Mouse (Mus musculus) kidney, embryonic 15.5 days (tissue): Measurements from ENCODE around the gene Arhgef17. TPM values are rescaled to one million over a fixed set of nuclear protein-coding genes. Genes with fewer than 3 reads are reported as not detected.

Experiments
- ATAC-seq: fragments of 200-750 bp; cut with Nextera tagmentation; replicated peaks from 2 replicates; pipeline ENCODE4 v1.8.0; 2017; ENCODE audit warnings: moderate TSS enrichment; ENCODE audit not compliant: low FRiP score
- H3K27ac ChIP-seq: fragments of 300-500 bp; sonication (generic); 2 replicates; pipeline ENCODE4 v1.5.1; 2015; ENCODE audit warnings: mild to moderate bottlenecking, inconsistent platforms
- H3K27me3 ChIP-seq: fragments of 300-500 bp; sonication (generic); 2 replicates; pipeline ENCODE4 v1.6.1; 2015; ENCODE audit warnings: inconsistent platforms
- H3K36me3 ChIP-seq: fragments of 300-500 bp; sonication (generic); 2 replicates; pipeline ENCODE4 v1.6.1; 2015; ENCODE audit warnings: inconsistent platforms
- H3K4me1 ChIP-seq: fragments of 300-500 bp; sonication (generic); 2 replicates; pipeline ENCODE4 v1.6.1; 2015; ENCODE audit warnings: inconsistent platforms
- H3K4me2 ChIP-seq: fragments of 300-500 bp; sonication (generic); 2 replicates; pipeline ENCODE4 v1.6.1; 2015; ENCODE audit warnings: moderate library complexity, mild to moderate bottlenecking, inconsistent platforms
- H3K4me3 ChIP-seq: fragments of 300-500 bp; sonication (generic); replicated peaks from 2 replicates; pipeline ENCODE4 v1.5.1; 2015; ENCODE audit warnings: mild to moderate bottlenecking, inconsistent platforms
- H3K9ac ChIP-seq: fragments of 300-500 bp; sonication (generic); 2 replicates; pipeline ENCODE4 v1.6.1; 2015; ENCODE audit warnings: mild to moderate bottlenecking, inconsistent platforms
- H3K9me3 ChIP-seq: fragments of 300-500 bp; sonication (generic); replicated peaks from 2 replicates; pipeline ENCODE4 v1.6.1; 2016; ENCODE audit warnings: inconsistent platforms
- WGBS: fragments of 180-500 bp; shearing (Covaris S2); methylation state at CpG from one replicate; pipeline ENCODE4 v1.1.7; 2015; ENCODE audit warnings: mixed read lengths; 5-methylcytosine and 5-hydroxymethylcytosine counted together
- polyA plus RNA-seq: library from polyadenylated mRNA; unstranded; fragments of >200 nt; fragmentation: Nextera tagmentation; extraction: Ambion mirVana; gene quantifications from 2 replicates; pipeline ENCODE4 v1.2.1, GENCODE M21; 2015

Arhgef17 gene
- polyA plus RNA-seq, 1 experiment from 2014 or later, result 12.2 TPM

- 70% methylated on average over 5 of the region's 5 CpGs for WGBS
- H3K27ac ChIP-seq, result peak overlapping the region; percentile 1; the same call in 1 of the 2 replicates
- peak overlapping the region; percentile 83 for H3K4me3 ChIP-seq
- H3K27me3 ChIP-seq, result no peaks in the 10 kb centered on the region
- peaks cover 100% of the 10 kb centered on the region for H3K4me1 ChIP-seq
- H3K36me3 ChIP-seq, result peaks cover 53% of the 10 kb centered on the region
- H3K9ac ChIP-seq, result 0 out of 2 replicates have a peak overlapping the region, but pooled peaks have one; percentile 8
- no peak for ATAC-seq
- peak overlapping the region; percentile 87 for H3K4me2 ChIP-seq
- no peaks in the 10 kb centered on the region for H3K9me3 ChIP-seq
Measured at GRCm38 (mm10) chr7:100924200-100924599, 7.7 kb downstream of the Arhgef17 start.

- Histone ChIP-seq H3K9ac (no peak overlapping the region), H3K9me3 (no peaks in the 10 kb centered on the region), H3K27me3 (no peaks in the 10 kb centered on the region), H3K4me3 (no peak overlapping the region), H3K36me3 (peaks cover 41% of the 10 kb centered on the region), H3K27ac (no peak overlapping the region), H3K4me2 (no peak overlapping the region), H3K4me1 (peaks cover 100% of the 10 kb centered on the region)
- WGBS, result 88% methylated on average over 4 of the region's 4 CpGs
- ATAC-seq, result no peak
Measured at GRCm38 (mm10) chr7:100922907-100923306, 9.0 kb downstream of the Arhgef17 start.

- WGBS, result 88% methylated on average over 5 of the region's 5 CpGs
- Histone ChIP-seq H3K9me3 (no peaks in the 10 kb centered on the region), H3K27ac (peak overlapping the region; percentile 93), H3K36me3 (peaks cover 50% of the 10 kb centered on the region), H3K27me3 (no peaks in the 10 kb centered on the region), H3K9ac (no peak overlapping the region), H3K4me1 (peaks cover 100% of the 10 kb centered on the region), H3K4me2 (no peak overlapping the region), H3K4me3 (no peak overlapping the region)
- no peak for ATAC-seq
Measured at GRCm38 (mm10) chr7:100921289-100921688, 10.6 kb downstream of the Arhgef17 start.

GRCm38 (mm10) chr7:100919809-100920107, 12.1 kb downstream of the Arhgef17 start:
- Histone ChIP-seq H3K36me3 (peaks cover 57% of the 10 kb centered on the region), H3K27ac (peak overlapping the region; percentile 93), H3K4me1 (peaks cover 97% of the 10 kb centered on the region), H3K9me3 (no peaks in the 10 kb centered on the region), H3K4me3 (0 out of 2 replicates have a peak overlapping the region, but pooled peaks have one; percentile 2), H3K27me3 (no peaks in the 10 kb centered on the region), H3K4me2 (peak overlapping the region; percentile 42), H3K9ac (no peak overlapping the region)
- peak; percentile 76 for ATAC-seq
- 0% methylated on average over 2 of the region's 2 CpGs for WGBS

- no peak overlapping the region for H3K9ac ChIP-seq
- H3K4me3 ChIP-seq, result 0 out of 2 replicates have a peak overlapping the region, but pooled peaks have one; percentile 2
- H3K27ac ChIP-seq, result peak overlapping the region; percentile 93
- 22% methylated on average over 7 of the region's 7 CpGs for WGBS
- ATAC-seq, result peak; percentile 37; the same call in 1 of the 2 replicates
- peak overlapping the region; percentile 42 for H3K4me2 ChIP-seq
- H3K36me3 ChIP-seq, result peaks cover 60% of the 10 kb centered on the region
- no peaks in the 10 kb centered on the region for H3K27me3 ChIP-seq
- peaks cover 97% of the 10 kb centered on the region for H3K4me1 ChIP-seq
- H3K9me3 ChIP-seq, result no peaks in the 10 kb centered on the region
Measured at GRCm38 (mm10) chr7:100919006-100919808, 12.7 kb downstream of the Arhgef17 start.

GRCm38 (mm10) chr7:100918176-100918575, 13.7 kb downstream of the Arhgef17 start:
- Histone ChIP-seq H3K9ac (peak overlapping the region; percentile 27; the same call in 1 of the 2 replicates), H3K27me3 (no peaks in the 10 kb centered on the region), H3K4me3 (no peak overlapping the region; the same call in 1 of the 2 replicates), H3K4me1 (peaks cover 97% of the 10 kb centered on the region), H3K9me3 (no peaks in the 10 kb centered on the region), H3K36me3 (peaks cover 56% of the 10 kb centered on the region), H3K27ac (peak overlapping the region; percentile 93), H3K4me2 (peak overlapping the region; percentile 42)
- ATAC-seq, result peak; percentile 37; the same call in 1 of the 2 replicates
- WGBS, result 17% methylated on average over 9 of the region's 9 CpGs

- Histone ChIP-seq H3K9ac (0 out of 2 replicates have a peak overlapping the region, but pooled peaks have one; percentile 27), H3K4me2 (peak overlapping the region; percentile 42), H3K4me1 (peaks cover 97% of the 10 kb centered on the region), H3K9me3 (no peaks in the 10 kb centered on the region), H3K36me3 (peaks cover 53% of the 10 kb centered on the region), H3K4me3 (no peak overlapping the region), H3K27me3 (no peaks in the 10 kb centered on the region), H3K27ac (peak overlapping the region; percentile 93)
- 40% methylated on average over 6 of the region's 6 CpGs for WGBS
- ATAC-seq, result 0 out of 2 replicates have a peak, but pooled peaks have one; percentile 0
Measured at GRCm38 (mm10) chr7:100917751-100918150, 14.2 kb downstream of the Arhgef17 start.

GRCm38 (mm10) chr7:100916526-100916925, 15.4 kb downstream of the Arhgef17 start:
- Histone ChIP-seq H3K9ac (no peak overlapping the region), H3K4me1 (peaks cover 97% of the 10 kb centered on the region), H3K9me3 (no peaks in the 10 kb centered on the region), H3K36me3 (peaks cover 41% of the 10 kb centered on the region), H3K27ac (peak overlapping the region; percentile 93; the same call in 1 of the 2 replicates), H3K4me3 (no peak overlapping the region), H3K27me3 (no peaks in the 10 kb centered on the region), H3K4me2 (no peak overlapping the region)
- ATAC-seq, result no peak
- WGBS, result 64% methylated on average over 6 of the region's 6 CpGs

GRCm38 (mm10) chr7:100915204-100915603, 16.7 kb downstream of the Arhgef17 start:
- 84% methylated on average over 5 of the region's 5 CpGs for WGBS
- Histone ChIP-seq H3K36me3 (peaks cover 33% of the 10 kb centered on the region), H3K9ac (no peak overlapping the region), H3K9me3 (no peaks in the 10 kb centered on the region), H3K4me1 (peaks cover 97% of the 10 kb centered on the region), H3K27me3 (no peaks in the 10 kb centered on the region), H3K4me3 (no peak overlapping the region), H3K27ac (no peak overlapping the region), H3K4me2 (no peak overlapping the region)
- ATAC-seq, result no peak

GRCm38 (mm10) chr7:100911791-100912190, 20.1 kb downstream of the Arhgef17 start:
- Histone ChIP-seq H3K4me1 (peaks cover 96% of the 10 kb centered on the region), H3K4me2 (peak overlapping the region; percentile 26), H3K9me3 (no peaks in the 10 kb centered on the region), H3K36me3 (peaks cover 40% of the 10 kb centered on the region), H3K9ac (peak overlapping the region; percentile 14; the same call in 1 of the 2 replicates), H3K27ac (peak overlapping the region; percentile 88), H3K4me3 (no peak overlapping the region), H3K27me3 (no peaks in the 10 kb centered on the region)
- WGBS, result 33% methylated on average over 9 of the region's 9 CpGs
- ATAC-seq, result peak; percentile 23; the same call in 1 of the 2 replicates

- WGBS, result 0% methylated on average over 2 of the region's 2 CpGs
- ATAC-seq, result peak; percentile 67
- Histone ChIP-seq H3K27ac (peak overlapping the region; percentile 88), H3K9me3 (no peaks in the 10 kb centered on the region), H3K36me3 (peaks cover 36% of the 10 kb centered on the region), H3K4me2 (peak overlapping the region; percentile 26), H3K4me1 (peaks cover 95% of the 10 kb centered on the region), H3K4me3 (no peak overlapping the region), H3K27me3 (no peaks in the 10 kb centered on the region), H3K9ac (peak overlapping the region; percentile 14; the same call in 1 of the 2 replicates)
Measured at GRCm38 (mm10) chr7:100911246-100911770, 20.6 kb downstream of the Arhgef17 start.

GRCm38 (mm10) chr7:100908567-100908966, 23.3 kb downstream of the Arhgef17 start:
- WGBS, result 37% methylated on average over 8 of the region's 8 CpGs
- Histone ChIP-seq H3K27ac (peak overlapping the region; percentile 87), H3K9me3 (no peaks in the 10 kb centered on the region), H3K9ac (no peak overlapping the region), H3K27me3 (no peaks in the 10 kb centered on the region), H3K36me3 (peaks cover 33% of the 10 kb centered on the region), H3K4me2 (0 out of 2 replicates have a peak overlapping the region, but pooled peaks have one; percentile 29), H3K4me3 (no peak overlapping the region), H3K4me1 (peaks cover 84% of the 10 kb centered on the region)
- 0 out of 2 replicates have a peak, but pooled peaks have one; percentile 13 for ATAC-seq
